Mouse (Mus musculus) liver, postnatal 0 days (tissue): ENCODE results near the gene Zfp536.

Experiments
- CTCF ChIP-seq: sonication (generic); IDR thresholded peaks from 2 replicates; pipeline ENCODE4 v1.5.1; 2016; ENCODE audit warnings: antibody characterized with exemption, low read depth
- EP300 ChIP-seq: IDR thresholded peaks from 2 replicates; pipeline ENCODE4 v1.6.1; 2016; ENCODE audit warnings: antibody characterized with exemption, low read depth, mild to moderate bottlenecking

DNA sequence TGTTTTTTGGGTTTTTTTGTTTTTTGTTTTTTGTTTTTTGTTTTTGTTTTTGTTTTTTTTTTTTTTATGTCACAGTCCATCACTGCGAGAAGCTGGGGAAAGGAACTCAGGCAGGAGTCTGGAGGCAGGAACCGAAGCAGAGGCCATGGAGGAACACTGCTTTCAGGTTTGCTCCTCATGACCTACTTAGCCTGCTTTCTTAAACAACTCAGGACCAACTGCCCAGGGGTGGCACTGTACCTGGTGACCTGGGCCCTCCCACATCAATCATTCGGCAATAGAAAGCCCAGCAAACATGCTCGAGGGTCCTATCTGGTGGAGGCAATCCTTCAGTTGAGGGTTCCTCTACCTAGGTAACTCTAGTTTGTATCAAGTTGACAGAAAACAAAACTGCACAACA, 35.6 kb upstream of the Zfp536 start:
- no peak for TF ChIP-seq CTCF
- TF ChIP-seq EP300 = no peak
